Mouse (Mus musculus) testis, adult 2 months (tissue): ENCODE data around the gene Oxtr. TPM values are rescaled to one million over a fixed set of nuclear protein-coding genes. Genes with fewer than 3 reads are reported as not detected.

Source experiments
- H3K27ac ChIP-seq: fragments of 200-500 bp; 2 replicates; pipeline ENCODE4 v1.5.1; 2012; ENCODE audit warnings: low read depth, low read length; ENCODE audit not compliant: control insufficient read depth, insufficient read depth
- H3K27me3 ChIP-seq: fragments of 200-500 bp; 2 replicates; pipeline ENCODE4 v1.6.1; 2012; ENCODE audit warnings: mild to moderate bottlenecking, low read length, moderate library complexity; ENCODE audit not compliant: control insufficient read depth, insufficient read depth
- H3K36me3 ChIP-seq: fragments of 200-500 bp; 2 replicates; pipeline ENCODE4 v1.6.1; 2012; ENCODE audit warnings: mild to moderate bottlenecking, low read length; ENCODE audit not compliant: control insufficient read depth, insufficient read depth
- H3K4me1 ChIP-seq: fragments of 200-500 bp; 2 replicates; pipeline ENCODE4 v1.6.1; 2012; ENCODE audit warnings: low read length; ENCODE audit not compliant: control insufficient read depth, insufficient read depth
- H3K4me3 ChIP-seq: fragments of 200-500 bp; 2 replicates; pipeline ENCODE4 v1.5.1; 2012; ENCODE audit warnings: low read depth, mild to moderate bottlenecking, low read length, moderate library complexity, mixed read lengths; ENCODE audit not compliant: control insufficient read depth
- CTCF ChIP-seq: fragments of 200-500 bp; IDR thresholded peaks from 2 replicates; pipeline ENCODE4 v1.5.1; 2012; ENCODE audit warnings: low read depth, mild to moderate bottlenecking, inconsistent platforms, low read length, moderate library complexity; ENCODE audit not compliant: control insufficient read depth, insufficient read depth, insufficient replicate concordance
- POLR2A ChIP-seq: fragments of 200-500 bp; IDR thresholded peaks from 2 replicates; pipeline ENCODE4 v1.6.1; 2012; ENCODE audit warnings: low read depth, mild to moderate bottlenecking, inconsistent platforms, low read length, moderate library complexity; ENCODE audit not compliant: control insufficient read depth
- polyA plus RNA-seq: library from polyadenylated mRNA; depleted of rRNA; stranded (reverse); fragments of >200 nt; gene quantifications from 2 replicates; pipeline ENCODE4 v1.2.3, GENCODE M21; 2012

Gene Oxtr
- polyA plus RNA-seq, 1 experiment: 2.6 TPM

GRCm38 (mm10) chr6:112487993-112488392 lies 1.8 kb downstream of the Oxtr start:
- no peaks in the 10 kb centered on the region for H3K36me3 ChIP-seq
- H3K4me3 ChIP-seq: no peak overlapping the region
- peaks cover 14% of the 10 kb centered on the region for H3K4me1 ChIP-seq
- H3K27me3 ChIP-seq: no peaks in the 10 kb centered on the region
- H3K27ac ChIP-seq: no peak overlapping the region
- TF ChIP-seq CTCF (no peak), POLR2A (no peak)

GRCm38 (mm10) chr6:112484316-112484715 lies 5.4 kb downstream of the Oxtr start:
- TF ChIP-seq POLR2A (no peak), CTCF (peak; percentile 61; the same call in 1 of the 2 replicates)
- H3K27ac ChIP-seq: no peak overlapping the region
- no peaks in the 10 kb centered on the region for H3K27me3 ChIP-seq
- no peaks in the 10 kb centered on the region for H3K36me3 ChIP-seq
- peaks cover 9% of the 10 kb centered on the region for H3K4me1 ChIP-seq
- H3K4me3 ChIP-seq: no peak overlapping the region

- no peaks in the 10 kb centered on the region for H3K36me3 ChIP-seq
- H3K27ac ChIP-seq: no peak overlapping the region
- H3K27me3 ChIP-seq: no peaks in the 10 kb centered on the region
- H3K4me3 ChIP-seq: peak overlapping the region; percentile 78
- peaks cover 5% of the 10 kb centered on the region for H3K4me1 ChIP-seq
- TF ChIP-seq CTCF: no peak
- no peak for TF ChIP-seq POLR2A
These were observed 9.9 kb downstream of the Oxtr start for GRCm38 (mm10) chr6:112479861-112480260.

- H3K4me1 ChIP-seq: no peaks in the 10 kb centered on the region; the same call in 1 of the 2 replicates
- H3K4me3 ChIP-seq: no peak overlapping the region
- no peaks in the 10 kb centered on the region for H3K27me3 ChIP-seq
- TF ChIP-seq CTCF (no peak), POLR2A (no peak)
- H3K36me3 ChIP-seq: no peaks in the 10 kb centered on the region
- no peak overlapping the region for H3K27ac ChIP-seq
These were observed 18.1 kb downstream of the Oxtr start for GRCm38 (mm10) chr6:112471644-112472043.

- Histone ChIP-seq H3K27me3 (no peaks in the 10 kb centered on the region), H3K4me3 (no peak overlapping the region), H3K4me1 (no peaks in the 10 kb centered on the region), H3K27ac (no peak overlapping the region), H3K36me3 (no peaks in the 10 kb centered on the region)
- TF ChIP-seq POLR2A (no peak), CTCF (no peak)
These were observed 23.7 kb downstream of the Oxtr start for GRCm38 (mm10) chr6:112466001-112466400.

- H3K36me3 ChIP-seq: no peaks in the 10 kb centered on the region
- H3K4me3 ChIP-seq: no peak overlapping the region
- H3K27ac ChIP-seq: no peak overlapping the region
- TF ChIP-seq POLR2A (no peak), CTCF (no peak)
- no peaks in the 10 kb centered on the region for H3K4me1 ChIP-seq
- no peaks in the 10 kb centered on the region for H3K27me3 ChIP-seq
These were observed 24.3 kb downstream of the Oxtr start for GRCm38 (mm10) chr6:112465441-112465840.

- TF ChIP-seq POLR2A (no peak), CTCF (no peak)
- no peaks in the 10 kb centered on the region for H3K27me3 ChIP-seq
- no peaks in the 10 kb centered on the region for H3K36me3 ChIP-seq
These were observed 26.4 kb downstream of the Oxtr start for GRCm38 (mm10) chr6:112463331-112463730.

GRCm38 (mm10) chr6:112461459-112461858 lies 28.3 kb downstream of the Oxtr start:
- H3K27ac ChIP-seq: no peak overlapping the region
- no peak overlapping the region for H3K4me3 ChIP-seq
- H3K4me1 ChIP-seq: peaks cover 3% of the 10 kb centered on the region; the same call in 1 of the 2 replicates
- no peaks in the 10 kb centered on the region for H3K36me3 ChIP-seq
- TF ChIP-seq POLR2A (no peak), CTCF (no peak)
- no peaks in the 10 kb centered on the region for H3K27me3 ChIP-seq

More at GRCm38 (mm10) chr6:112463331-112463730, 26.4 kb downstream of the Oxtr start:
- Histone ChIP-seq H3K4me1 (peaks cover 3% of the 10 kb centered on the region; the same call in 1 of the 2 replicates), H3K27ac (no peak overlapping the region), H3K4me3 (no peak overlapping the region)
